7 mouse cellular contexts compared by ENCODE assay signal in the genomic region with DNA sequence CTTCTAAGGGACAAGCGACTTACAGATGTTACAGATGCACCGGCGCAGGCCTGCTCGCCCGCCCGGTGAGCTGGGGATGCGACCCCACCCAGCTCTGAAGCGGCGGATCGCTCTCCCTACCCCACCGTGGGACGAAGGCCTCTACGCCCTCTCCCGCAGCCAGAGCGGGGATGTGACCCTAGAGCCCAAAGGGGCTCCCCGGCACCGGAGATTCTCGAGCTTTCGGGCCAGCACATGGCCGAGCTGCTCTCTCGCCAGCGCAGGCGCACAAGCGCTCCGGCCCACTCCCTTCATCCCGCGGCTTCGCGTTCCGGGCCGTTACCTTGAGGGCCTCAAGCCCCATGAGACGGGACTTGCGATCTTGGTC. TPM values are rescaled to one million over a fixed set of nuclear protein-coding genes. Genes with fewer than 3 reads are reported as not detected.
DNase-seq lines count a peak whose midpoint lies in the region; ATAC-seq and TF ChIP-seq lines count a peak whose summit lies in the region.

No protein-coding gene starts in this region.

- H3K9me3 ChIP-seq in lung, postnatal 0 days (ENCODE audit: low read length), result no peaks in the 10 kb centered on the region
- H3K9me3 ChIP-seq in erythroblast, embryonic 14.5 days (ENCODE audit: control insufficient read depth, low read length), result no peaks in the 10 kb centered on the region
- no peaks in the 10 kb centered on the region for H3K9me3 ChIP-seq in liver, embryonic 11.5 days (ENCODE audit: control insufficient read depth, low read length)
- H3K9me3 ChIP-seq in stomach, embryonic 15.5 days, result no peaks in the 10 kb centered on the region

- H3K27ac ChIP-seq in lung, postnatal 0 days (ENCODE audit: low read length), result peak overlapping the region; percentile 89; the same call in 1 of the 2 replicates
- peak overlapping the region; percentile 20 for H3K27ac ChIP-seq in liver, embryonic 11.5 days (ENCODE audit: low read depth, low read length)
- peak overlapping the region; percentile 80 for H3K27ac ChIP-seq in stomach, embryonic 15.5 days

- H3K4me3 ChIP-seq in lung, postnatal 0 days (ENCODE audit: low read depth, low read length), result peak overlapping the region; percentile 75
- H3K4me3 ChIP-seq in erythroblast, embryonic 14.5 days (replicated peaks), result peak overlapping the region; percentile 79
- H3K4me3 ChIP-seq in liver, embryonic 11.5 days (ENCODE audit: low read depth, low read length), result peak overlapping the region; percentile 73
- peak overlapping the region; percentile 82 for H3K4me3 ChIP-seq in stomach, embryonic 15.5 days (replicated peaks)

- peak overlapping the region; percentile 96 for H3K4me2 ChIP-seq in lung, postnatal 0 days (replicated peaks; ENCODE audit: low read depth, low read length)
- peak overlapping the region; percentile 97 for H3K4me2 ChIP-seq in liver, embryonic 11.5 days
- peak overlapping the region; percentile 67 for H3K4me2 ChIP-seq in stomach, embryonic 15.5 days

- H3K4me1 ChIP-seq in lung, postnatal 0 days (ENCODE audit: insufficient read depth, low read depth, low read length), result peaks cover 9% of the 10 kb centered on the region
- H3K4me1 ChIP-seq in erythroblast, embryonic 14.5 days (ENCODE audit: control insufficient read depth), result peaks cover 40% of the 10 kb centered on the region
- H3K4me1 ChIP-seq in liver, embryonic 11.5 days (replicated peaks; ENCODE audit: control insufficient read depth, insufficient read depth, low read length), result peaks cover 17% of the 10 kb centered on the region
- peaks cover 18% of the 10 kb centered on the region for H3K4me1 ChIP-seq in stomach, embryonic 15.5 days

- no peak for TF ChIP-seq CTCF in lung, postnatal 0 days (IDR thresholded peaks at IDR 0.05)

- H3K27me3 ChIP-seq in lung, postnatal 0 days (replicated peaks; ENCODE audit: insufficient read depth, low read length), result no peaks in the 10 kb centered on the region
- no peaks in the 10 kb centered on the region for H3K27me3 ChIP-seq in erythroblast, embryonic 14.5 days (ENCODE audit: control insufficient read depth)
- H3K27me3 ChIP-seq in liver, embryonic 11.5 days (replicated peaks; ENCODE audit: control insufficient read depth, insufficient read depth, low read length), result no peaks in the 10 kb centered on the region
- H3K27me3 ChIP-seq in stomach, embryonic 15.5 days (replicated peaks), result no peaks in the 10 kb centered on the region

- WGBS in lung, postnatal 0 days, result 2% methylated on average over 33 of the region's 33 CpGs
- WGBS in liver, embryonic 11.5 days, result 0% methylated on average over 33 of the region's 33 CpGs
- under 1% methylated on average over 33 of the region's 33 CpGs for WGBS in stomach, embryonic 15.5 days

- peak; percentile 76 for ATAC-seq in lung, postnatal 0 days
- peak; percentile 69 for ATAC-seq in liver, embryonic 11.5 days (replicated peaks; ENCODE audit: low FRiP score)
- ATAC-seq in stomach, embryonic 15.5 days (ENCODE audit: insufficient read depth, low FRiP score, low read depth), result peak; percentile 78

- H3K36me3 ChIP-seq in lung, postnatal 0 days (ENCODE audit: insufficient read depth, low read length), result peaks cover 4% of the 10 kb centered on the region
- H3K36me3 ChIP-seq in erythroblast, embryonic 14.5 days (ENCODE audit: control insufficient read depth), result peaks cover 31% of the 10 kb centered on the region
- H3K36me3 ChIP-seq in liver, embryonic 11.5 days (ENCODE audit: control insufficient read depth, insufficient read depth, low read length), result peaks cover 12% of the 10 kb centered on the region; the same call in 1 of the 2 replicates
- H3K36me3 ChIP-seq in stomach, embryonic 15.5 days, result peaks cover 4% of the 10 kb centered on the region; the same call in 1 of the 2 replicates

- peak overlapping the region; percentile 79 for H3K9ac ChIP-seq in lung, postnatal 0 days (replicated peaks; ENCODE audit: low read depth)
- H3K9ac ChIP-seq in liver, embryonic 11.5 days (ENCODE audit: low read depth, low read length), result peak overlapping the region; percentile 93
- peak overlapping the region; percentile 89 for H3K9ac ChIP-seq in stomach, embryonic 15.5 days

- DNase-seq in lung, postnatal 0 days (ENCODE audit: low spot score), result no peak
- DNase-seq in lung, postnatal 36 days, result no peak
- no peak for DNase-seq in liver, embryonic 11.5 days (ENCODE audit: low spot score)
- no peak for DNase-seq in B cell, adult 2 months
- DNase-seq in layer of hippocampus, postnatal 36 days, result no peak

- TF ChIP-seq EP300 in lung, postnatal 0 days (IDR thresholded peaks at IDR 0.05), result no peak

RNA-seq across cellular contexts. Expression of a gene that starts 0.3 kb away (rescaled TPM):
- 211 and 225 TPM in 2 replicates for polyA plus RNA-seq in lung, postnatal 0 days (2015; fragmentation: Nextera tagmentation; extraction: Ambion mirVana)
- polyA plus RNA-seq in erythroblast, embryonic 14.5 days (2012), result 2.6 and 3.0 TPM in 2 replicates
- 683 and 762 TPM in 2 replicates for polyA plus RNA-seq in liver, embryonic 11.5 days (2014; fragmentation: Nextera tagmentation; extraction: Ambion mirVana)
- polyA plus RNA-seq in stomach, embryonic 15.5 days (2015; fragmentation: Nextera tagmentation; extraction: Ambion mirVana), result 457 and 489 TPM in 2 replicates
- total RNA-seq in layer of hippocampus, postnatal 36 days (2021), result 100 to 1,000 TPM; 246 to 254 TPM

RNA-seq across cellular contexts. Expression of a gene that starts 0.4 kb away (rescaled TPM):
- polyA plus RNA-seq in lung, postnatal 0 days (2015; fragmentation: Nextera tagmentation; extraction: Ambion mirVana), result 9.8 and 14.0 TPM in 2 replicates
- 0.48 and 0.71 TPM in 2 replicates for polyA plus RNA-seq in erythroblast, embryonic 14.5 days (2012)
- 13.8 and 14.3 TPM in 2 replicates for polyA plus RNA-seq in liver, embryonic 11.5 days (2014; fragmentation: Nextera tagmentation; extraction: Ambion mirVana)
- 11.9 and 15.1 TPM in 2 replicates for polyA plus RNA-seq in stomach, embryonic 15.5 days (2015; fragmentation: Nextera tagmentation; extraction: Ambion mirVana)
- 10 to 100 TPM; 12.3 to 13.2 TPM for total RNA-seq in layer of hippocampus, postnatal 36 days (2021)

RNA-seq across cellular contexts. Expression of a gene that starts 36.1 kb away (rescaled TPM):
- 12.2 and 13.5 TPM in 2 replicates for polyA plus RNA-seq in lung, postnatal 0 days (2015; fragmentation: Nextera tagmentation; extraction: Ambion mirVana)
- polyA plus RNA-seq in erythroblast, embryonic 14.5 days (2012), result not detected in 2 replicates
- polyA plus RNA-seq in liver, embryonic 11.5 days (2014; fragmentation: Nextera tagmentation; extraction: Ambion mirVana), result 2.9 TPM in 2 replicates
- polyA plus RNA-seq in stomach, embryonic 15.5 days (2015; fragmentation: Nextera tagmentation; extraction: Ambion mirVana), result 16.2 and 17.3 TPM in 2 replicates
- total RNA-seq in layer of hippocampus, postnatal 36 days (2021), result 10 to 100 TPM; 10.6 to 11.8 TPM

Comparison
In these comparisons a context has a peak if more than half of its experiments do, and no peak if none do; other contexts are left out.
1. H3K27ac ChIP-seq: peak in every context shown above with its lines; median percentile 89 in lung, postnatal 0 days; 80 in stomach, embryonic 15.5 days; 20 in liver, embryonic 11.5 days.
2. RNA of a gene that starts 0.3 kb away (polyA plus RNA-seq): 683 to 762 TPM in liver, embryonic 11.5 days, 457 to 489 TPM in stomach, embryonic 15.5 days and 211 to 225 TPM in lung, postnatal 0 days; 2.6 to 3.0 TPM in erythroblast, embryonic 14.5 days; every median in the first group is over 10 times any median in the second.
3. Peak in every context shown above with its lines, with median percentiles within 50 percentile points of each other: ATAC-seq, H3K4me2 ChIP-seq, H3K4me3 ChIP-seq and H3K9ac ChIP-seq.